Mouse (Mus musculus): Measurements from ENCODE around the gene Pla2g4e.

Gene Pla2g4e

DNA sequence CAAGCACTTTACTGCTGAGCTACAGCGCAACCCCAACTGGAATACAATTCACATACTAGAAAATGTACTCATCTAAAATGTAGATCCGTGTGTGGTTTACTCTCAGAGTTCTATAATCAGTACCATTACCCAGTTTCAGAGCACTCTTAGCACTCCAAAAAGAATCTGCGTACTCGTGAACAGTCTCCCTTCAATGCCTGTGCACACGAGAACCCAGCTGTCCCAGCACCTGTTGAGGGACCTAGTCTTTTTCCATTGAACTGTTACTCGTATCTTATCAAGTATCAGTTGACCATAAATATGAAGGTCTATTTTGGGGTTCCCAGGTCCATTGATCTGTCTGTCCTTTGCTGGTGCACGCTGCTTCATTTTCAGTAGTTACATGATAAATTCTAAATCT lies 95.5 kb downstream of the Pla2g4e start:
- POLR2A ChIA-PET, result no interaction called here
- CTCF ChIA-PET, result no interaction called here

DNA sequence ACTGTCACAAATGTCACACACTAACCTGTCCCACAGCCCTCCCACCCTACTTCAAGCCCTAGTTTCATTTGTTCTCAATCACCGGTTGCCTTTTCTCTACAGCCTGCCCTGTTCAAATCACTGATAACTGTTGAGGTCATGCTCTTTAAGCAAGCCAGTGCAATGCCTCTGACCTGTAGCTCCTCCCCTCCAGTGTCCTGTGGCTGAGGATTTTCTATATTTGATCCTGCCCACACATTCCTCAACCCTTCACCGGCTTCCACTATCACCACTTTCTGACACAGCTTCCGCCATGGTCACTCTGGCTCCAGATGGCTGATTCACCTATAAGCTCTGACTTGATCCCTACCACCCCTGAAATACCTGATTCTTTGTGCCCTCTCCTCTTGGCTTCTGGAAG lies 97.1 kb downstream of the Pla2g4e start:
- CTCF ChIA-PET, result interaction anchor here (0.6 to 1.5 kb wide), 4 partner anchors 13 to 103 kb away, joined by 3 to 5 read pairs (median 4); no protein-coding TSS in a partner anchor
- POLR2A ChIA-PET, result interaction anchor here in 1 of 4 experiments (0.9 to 1.7 kb wide), 4 partner anchors 11 to 178 kb away, joined by 3 to 7 read pairs (median 4); no protein-coding TSS in a partner anchor

DNA sequence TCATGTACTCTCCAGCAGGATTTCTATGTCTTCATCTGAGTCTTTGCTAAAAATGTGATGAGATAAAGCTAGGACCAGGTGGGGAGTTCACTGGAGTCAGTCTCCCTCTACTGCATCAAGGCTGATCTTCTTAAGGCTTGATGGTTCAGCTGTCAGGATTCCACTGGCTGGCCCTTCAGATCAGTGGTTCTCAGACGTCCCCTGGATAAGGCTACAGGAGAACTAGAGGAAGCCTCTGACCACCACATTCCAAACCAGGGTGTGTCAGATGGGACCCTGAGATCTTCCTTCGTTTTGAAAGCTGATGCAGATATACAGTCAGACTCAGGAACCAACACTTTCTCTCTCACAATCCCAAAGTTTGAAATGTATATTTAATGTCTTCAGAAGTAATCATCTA lies 97.8 kb downstream of the Pla2g4e start:
- ChIA-PET POLR2A (interaction anchor here in 1 of 4 experiments (0.9 to 1.7 kb wide), 5 partner anchors 12 to 177 kb away, joined by 3 to 7 read pairs (median 3); no protein-coding TSS in a partner anchor), CTCF (interaction anchor here (0.6 to 1.5 kb wide), 4 partner anchors 13 to 592 kb away, joined by 4 to 5 read pairs (median 4); no protein-coding TSS in a partner anchor)

DNA sequence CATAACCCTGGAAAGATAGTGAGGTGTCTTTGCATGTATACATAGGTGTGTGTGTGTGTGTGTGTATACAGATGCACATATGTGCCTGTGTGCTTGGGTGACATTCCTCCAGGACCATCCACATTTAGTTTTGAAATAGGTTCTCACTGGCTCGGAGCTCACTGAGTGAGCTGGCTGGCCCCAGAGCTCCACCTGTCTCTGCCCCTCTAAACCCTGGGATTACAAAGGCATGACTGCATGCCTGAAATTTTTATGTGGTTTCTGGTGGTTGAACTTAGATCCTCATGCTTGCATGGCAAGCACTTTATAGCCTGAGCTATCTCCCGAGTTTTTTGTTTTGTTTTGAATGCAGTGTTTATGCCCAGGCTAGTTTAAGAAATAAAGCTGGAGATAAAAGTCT lies 98.6 kb downstream of the Pla2g4e start:
- ChIA-PET CTCF (interaction anchor here in 3 of 4 experiments (0.6 to 1.5 kb wide), 3 partner anchors 27 to 1004 kb away, joined by 3 to 4 read pairs (median 3); no protein-coding TSS in a partner anchor), POLR2A (interaction anchor here in 1 of 4 experiments (1.1 to 1.7 kb wide), 2 partner anchors 13 to 15 kb away, joined by 3 to 7 read pairs; no protein-coding TSS in a partner anchor)

DNA sequence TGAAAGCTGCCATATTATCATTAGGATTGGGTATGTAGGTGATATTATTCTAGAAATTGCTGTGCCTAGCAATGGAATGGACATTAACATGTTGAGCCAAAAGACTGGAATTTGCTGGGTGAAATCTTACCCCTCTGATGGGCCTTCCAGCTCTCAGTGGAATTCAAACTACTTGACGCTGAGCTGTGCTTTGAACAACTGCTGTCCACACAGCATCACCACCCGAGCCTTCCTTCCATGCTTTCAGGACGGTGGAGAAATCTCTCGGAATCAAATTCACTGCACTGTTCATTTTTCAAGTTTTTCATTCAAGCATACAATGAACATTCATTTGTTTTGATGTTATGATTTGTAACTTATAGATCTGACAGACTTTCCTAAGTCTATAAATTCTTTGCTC lies 100.7 kb downstream of the Pla2g4e start:
- ChIA-PET POLR2A (interaction anchor here in 2 of 4 experiments (1.2 to 1.7 kb wide), 3 partner anchors 10 to 23 kb away, joined by 3 to 9 read pairs (median 5); partner anchors contain the start of gene Ehd4 (in 2 of the 2)), CTCF (interaction anchor here in 1 of 4 experiments (0.5 kb wide), 1 partner anchor 50 kb away, joined by 3 read pairs; no protein-coding TSS in a partner anchor)

DNA sequence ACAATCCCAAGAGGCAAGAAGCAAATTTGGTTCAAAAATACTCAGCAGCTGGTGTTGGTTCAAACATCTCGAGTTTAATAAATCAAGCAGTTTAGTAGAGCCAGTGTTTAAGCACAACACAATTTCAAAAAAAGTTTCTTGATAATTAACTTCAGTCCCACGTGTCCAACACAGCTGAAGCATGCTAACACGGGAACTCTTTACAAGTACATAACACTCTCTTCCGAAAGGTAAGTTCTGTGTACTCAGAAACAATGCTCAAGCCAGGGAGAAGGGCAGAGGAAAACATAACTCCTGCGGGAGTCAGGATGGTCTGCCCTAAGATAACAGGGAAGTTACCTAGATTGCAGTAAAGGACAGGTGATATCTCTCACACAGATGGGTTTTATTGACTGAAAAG lies 102.8 kb downstream of the Pla2g4e start:
- ChIA-PET CTCF (no interaction called here), POLR2A (no interaction called here)

DNA sequence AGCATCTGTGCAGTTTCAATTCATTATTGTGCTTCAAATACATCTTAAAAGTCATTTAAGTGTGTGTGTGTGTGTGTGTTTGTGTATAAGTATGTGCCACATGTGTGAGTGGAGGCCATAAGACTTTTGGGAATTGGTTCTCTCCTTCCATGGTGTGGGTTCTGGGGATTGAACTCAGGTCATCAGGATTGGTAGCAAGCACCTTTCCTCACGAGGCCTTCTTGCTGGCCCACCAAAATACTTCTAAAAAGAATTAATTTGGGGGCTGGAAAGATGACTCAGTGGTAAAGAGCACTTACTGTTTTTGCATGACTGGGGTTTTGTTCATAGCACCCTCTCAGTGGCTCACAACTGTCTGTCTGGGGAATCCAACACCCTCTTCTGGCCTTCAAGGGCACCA lies 103.5 kb downstream of the Pla2g4e start:
- ChIA-PET POLR2A (interaction anchor here in 1 of 4 experiments (0.6 kb wide), 1 partner anchor 47 kb away, joined by 3 read pairs; no protein-coding TSS in a partner anchor), CTCF (interaction anchor here in 1 of 4 experiments (0.6 kb wide), 1 partner anchor 72 kb away, joined by 3 read pairs; no protein-coding TSS in a partner anchor)

DNA sequence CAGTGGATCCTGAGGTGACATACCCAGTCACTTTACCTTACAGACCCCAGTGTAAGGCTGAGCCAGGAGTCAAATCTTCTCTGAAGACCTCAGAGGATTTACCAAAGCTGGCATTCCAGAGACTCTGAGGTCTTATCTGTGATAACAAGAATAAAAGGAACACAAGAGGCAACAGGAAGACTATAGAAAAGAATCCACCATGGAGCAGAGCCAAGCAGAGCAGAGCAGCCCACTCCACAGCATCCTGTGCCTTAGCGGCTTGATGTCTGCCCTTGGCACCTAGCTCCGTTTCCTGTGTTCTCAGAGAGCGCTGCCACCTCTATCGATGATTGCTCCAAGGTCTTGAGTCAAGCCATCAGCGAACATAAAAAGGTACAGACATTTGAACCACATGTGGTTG lies 104.8 kb downstream of the Pla2g4e start:
- CTCF ChIA-PET, result no interaction called here
- POLR2A ChIA-PET, result no interaction called here

DNA sequence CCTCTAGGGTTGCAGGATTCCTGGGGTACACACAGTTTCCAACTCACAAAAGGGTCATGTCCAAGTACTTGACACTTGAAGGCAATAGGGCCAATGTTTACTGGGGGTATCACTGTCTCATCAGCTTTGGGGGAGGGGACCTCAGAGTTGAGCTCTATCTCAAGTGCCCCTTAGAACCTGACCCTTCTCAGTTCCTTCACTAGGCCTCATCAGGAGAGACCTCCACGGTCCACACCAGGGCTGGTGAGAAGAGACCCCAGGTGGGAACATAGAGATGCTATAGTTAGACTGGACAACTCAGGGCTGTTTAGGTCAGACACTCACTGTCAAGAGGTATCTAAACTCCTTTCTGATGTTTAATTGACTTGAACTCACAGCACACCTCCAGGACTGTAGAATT lies 106.0 kb downstream of the Pla2g4e start:
- ChIA-PET POLR2A (interaction anchor here in 2 of 4 experiments (0.7 to 1.6 kb wide), 3 partner anchors 13 to 941 kb away, joined by 3 to 6 read pairs (median 4); no protein-coding TSS in a partner anchor), CTCF (interaction anchor here in 3 of 4 experiments (0.7 to 1.5 kb wide), 4 partner anchors 57 to 449 kb away, joined by 4 to 9 read pairs (median 4); no protein-coding TSS in a partner anchor)

DNA sequence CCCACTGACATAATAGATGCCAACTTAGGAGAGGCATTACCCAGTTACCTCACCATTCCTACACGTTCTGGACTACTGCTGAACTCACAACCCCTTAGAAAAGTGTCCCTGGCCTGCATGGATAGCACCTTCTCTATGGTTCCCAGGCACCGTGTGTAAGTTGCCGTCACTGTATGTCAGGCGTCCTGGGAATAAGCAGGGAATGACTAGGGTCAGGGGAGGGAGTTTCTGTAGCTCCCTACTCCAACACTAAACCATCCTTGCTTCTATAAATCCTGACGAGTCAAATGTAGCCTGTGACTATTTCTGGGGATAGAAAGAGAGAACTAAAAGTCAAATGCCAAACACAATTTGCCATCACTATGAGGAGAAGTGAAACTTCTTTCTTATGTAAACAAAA lies 107.9 kb downstream of the Pla2g4e start:
- POLR2A ChIA-PET, result interaction anchor here in 2 of 4 experiments (1.9 to 2.6 kb wide), 2 partner anchors 17 kb away, joined by 9 to 10 read pairs; partner anchors contain the start of gene Ehd4 (in 2 of the 2)
- CTCF ChIA-PET, result no interaction called here

DNA sequence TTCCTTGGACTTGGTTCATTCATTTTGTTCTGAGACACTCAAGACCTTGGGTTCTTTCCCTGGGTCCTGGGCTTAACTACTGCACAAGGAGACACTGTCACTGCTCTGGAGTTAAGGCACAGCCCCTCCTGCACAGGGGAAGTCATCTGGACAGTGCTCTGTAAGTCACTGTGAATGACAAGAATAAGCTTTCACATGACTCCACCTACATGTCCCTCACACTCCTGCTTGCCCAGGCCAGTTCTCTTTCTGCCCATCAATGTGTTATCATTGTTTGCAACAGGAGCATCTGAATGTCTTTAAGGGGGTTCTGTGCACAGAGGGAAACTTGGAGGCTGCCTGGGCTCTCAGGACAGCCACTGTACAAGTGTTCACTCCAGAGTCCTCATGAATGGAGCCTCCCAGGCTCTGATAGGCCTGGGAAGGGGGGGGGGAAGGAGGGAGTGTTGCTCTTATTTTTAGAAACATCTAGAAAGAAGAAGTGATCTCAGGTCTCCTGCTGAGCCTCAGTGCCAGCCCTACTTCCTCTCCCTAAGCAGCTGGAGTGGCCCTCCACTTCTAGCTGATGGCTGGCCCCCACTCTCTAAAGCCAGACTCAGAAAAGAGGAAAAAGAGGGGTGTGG lies 110.6 kb downstream of the Pla2g4e start:
- POLR2A ChIA-PET, result no interaction called here
- CTCF ChIA-PET, result no interaction called here

DNA sequence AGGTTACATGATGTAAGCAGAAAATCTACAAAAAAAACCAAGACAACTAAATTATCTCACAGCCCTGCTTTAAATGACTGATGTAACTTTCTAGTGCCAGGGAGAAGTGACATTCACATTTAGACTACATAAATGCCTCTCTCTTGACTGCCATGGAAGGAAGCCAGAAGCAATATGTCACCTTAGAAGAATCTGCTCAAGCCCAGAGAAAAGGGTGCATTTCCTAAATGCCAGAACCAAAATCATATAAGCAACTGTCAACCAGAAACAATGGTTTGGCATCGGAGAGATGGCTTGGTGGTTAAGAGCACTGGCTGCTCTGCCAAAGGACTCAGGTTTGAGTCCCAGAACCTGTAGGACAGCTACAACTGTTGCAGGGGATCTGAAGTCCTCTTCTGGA lies 113.3 kb downstream of the Pla2g4e start:
- POLR2A ChIA-PET, result no interaction called here
- CTCF ChIA-PET, result interaction anchor here in 1 of 4 experiments (0.6 kb wide), 1 partner anchor 38 kb away, joined by 3 read pairs; no protein-coding TSS in a partner anchor

DNA sequence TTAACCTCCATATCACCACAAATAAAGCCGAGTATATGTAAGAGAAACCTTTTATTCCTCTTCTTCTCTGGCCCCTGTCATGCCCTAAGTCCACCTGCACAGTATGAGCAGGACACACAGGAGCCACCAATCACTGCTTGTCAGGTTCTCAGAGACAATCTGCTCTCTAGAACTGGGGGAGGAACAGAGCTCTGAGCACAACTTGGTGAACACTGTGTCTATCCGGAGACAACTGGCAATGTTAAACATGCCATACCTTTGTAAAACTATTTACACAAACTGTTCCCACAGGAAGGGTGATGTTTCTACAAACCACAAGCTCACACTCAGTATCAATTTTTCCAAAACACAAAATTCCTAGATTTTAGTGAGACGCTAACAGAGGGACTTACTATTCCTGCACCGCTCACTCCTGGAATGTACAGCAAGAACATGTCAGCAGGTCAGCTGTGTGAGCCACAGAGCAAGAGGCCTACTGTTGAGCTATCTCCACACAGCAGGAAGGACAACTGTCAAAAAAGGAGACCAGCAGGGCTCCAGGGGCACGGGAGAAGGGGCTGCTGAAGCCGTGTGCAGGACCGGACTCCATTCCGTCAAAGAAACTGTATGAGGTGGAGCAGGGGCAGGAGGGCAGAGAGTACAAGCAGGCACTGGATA lies 115.8 kb downstream of the Pla2g4e start:
- POLR2A ChIA-PET, result interaction anchor here in 3 of 4 experiments (0.7 to 1.4 kb wide), 4 partner anchors 25 to 143 kb away, joined by 3 to 5 read pairs (median 4); partner anchors contain the start of gene Ehd4 (in 2 of the 3)

DNA sequence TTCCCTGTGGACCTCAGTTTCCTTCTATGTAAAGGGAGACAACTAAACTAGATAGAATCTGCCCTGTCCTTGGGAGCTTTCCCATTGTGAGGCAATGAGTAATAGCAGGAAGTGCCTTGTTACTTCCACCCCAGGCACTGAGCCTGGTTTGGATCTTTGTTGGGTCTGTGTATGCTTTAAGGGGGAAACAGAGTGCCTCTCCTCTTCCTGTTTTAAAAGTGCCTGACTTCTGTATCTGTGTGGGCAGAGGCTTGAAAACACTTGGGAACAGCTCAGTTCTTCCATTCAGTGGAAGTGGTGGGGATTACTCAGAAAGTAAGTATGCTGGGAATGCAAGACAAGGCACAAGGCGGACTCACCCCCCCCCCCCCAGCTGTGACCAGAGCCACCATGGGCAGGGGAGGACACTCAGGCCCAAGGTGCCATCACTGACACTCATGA lies 116.5 kb downstream of the Pla2g4e start:
- POLR2A ChIA-PET, result interaction anchor here in 2 of 4 experiments (0.7 to 1.4 kb wide), 2 partner anchors 98 to 142 kb away, joined by 3 to 4 read pairs; no protein-coding TSS in a partner anchor
- CTCF ChIA-PET, result no interaction called here

More for the DNA sequence above, 115.8 kb downstream of the Pla2g4e start:
- CTCF ChIA-PET, result no interaction called here

DNA sequence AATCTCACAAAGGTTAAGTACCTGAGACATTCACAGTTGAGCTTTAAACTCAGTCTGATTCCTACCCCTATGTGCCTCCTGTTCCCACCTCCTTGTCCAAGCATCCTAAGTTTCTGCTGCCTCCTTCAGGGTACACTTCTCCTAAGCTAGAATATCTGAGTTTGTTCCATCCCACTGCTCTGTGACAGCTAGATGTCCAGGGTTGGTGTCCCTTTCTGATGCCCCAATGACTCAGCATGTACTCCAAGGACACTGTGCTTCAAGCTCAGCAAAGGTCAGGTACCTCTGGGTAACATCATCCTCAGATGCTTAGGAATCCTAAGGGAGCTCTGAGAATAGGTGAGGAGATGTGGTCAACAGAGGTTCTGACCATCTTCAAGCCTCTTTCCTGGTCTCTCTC lies 117.1 kb downstream of the Pla2g4e start:
- CTCF ChIA-PET, result interaction anchor here in 2 of 4 experiments (0.6 to 1.3 kb wide), 2 partner anchors 43 to 122 kb away, joined by 3 to 5 read pairs; no protein-coding TSS in a partner anchor
- POLR2A ChIA-PET, result interaction anchor here in 1 of 4 experiments (1.4 kb wide), 1 partner anchor 141 kb away, joined by 3 read pairs; no protein-coding TSS in a partner anchor

DNA sequence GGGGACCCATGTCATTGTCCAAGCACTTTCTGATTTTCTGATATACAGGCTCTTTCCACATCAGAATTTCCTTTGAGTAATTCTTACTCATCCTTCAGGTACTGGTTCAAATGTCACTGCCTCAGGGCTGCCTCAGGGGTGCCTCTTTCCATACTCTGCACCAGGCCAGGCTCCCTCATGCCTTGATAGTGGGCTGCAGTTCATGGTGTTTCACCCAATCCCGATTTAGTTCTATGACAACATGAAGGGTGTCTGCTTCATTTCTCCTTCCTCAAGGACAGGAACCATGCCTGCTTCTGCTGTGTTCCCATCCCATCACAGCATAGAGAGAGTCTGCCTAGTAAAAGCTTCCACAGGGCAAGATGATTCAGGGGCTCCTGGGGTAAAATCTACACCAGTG lies 118.2 kb downstream of the Pla2g4e start:
- ChIA-PET POLR2A (no interaction called here), CTCF (interaction anchor here in 1 of 4 experiments (1.3 kb wide), 1 partner anchor 121 kb away, joined by 5 read pairs; no protein-coding TSS in a partner anchor)

DNA sequence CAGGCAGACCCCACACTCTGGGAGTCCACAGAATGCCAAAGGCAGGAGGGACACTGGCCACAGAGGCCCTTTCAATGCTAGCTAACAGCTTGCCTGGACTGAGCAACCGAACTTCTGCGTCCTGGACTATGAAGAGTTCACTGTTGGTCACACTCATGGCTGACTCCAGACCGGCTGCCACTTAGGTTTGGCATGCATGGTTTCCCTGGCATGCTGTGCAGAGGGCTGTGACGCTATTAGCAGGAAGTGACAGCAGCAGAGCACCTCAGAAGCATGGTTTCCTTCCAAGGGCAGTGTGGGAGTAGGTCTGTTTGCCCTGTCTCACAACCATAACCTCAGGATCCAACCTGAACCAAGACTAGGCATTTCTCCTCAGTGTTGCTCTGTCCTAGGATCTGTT lies 118.7 kb downstream of the Pla2g4e start:
- POLR2A ChIA-PET, result no interaction called here
- CTCF ChIA-PET, result no interaction called here

DNA sequence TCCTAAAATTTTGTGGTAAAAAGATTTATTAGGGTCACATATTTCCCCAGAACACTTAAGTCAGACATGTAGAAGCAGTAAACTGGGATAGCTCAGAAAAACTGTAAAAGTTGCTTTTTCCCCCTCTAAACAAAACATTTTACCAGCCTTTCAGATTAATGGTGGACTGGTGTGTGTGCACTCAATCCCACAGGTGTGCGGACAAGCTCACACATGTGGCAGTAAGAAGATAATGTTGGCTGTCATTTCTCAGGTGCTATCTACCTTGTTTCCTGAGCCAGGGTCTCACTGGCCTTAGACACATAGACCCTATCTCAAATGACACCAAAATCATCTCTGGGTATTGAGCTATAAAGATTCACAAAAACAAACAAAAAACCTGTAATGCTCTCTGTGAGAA lies 119.7 kb downstream of the Pla2g4e start:
- POLR2A ChIA-PET, result interaction anchor here in 2 of 4 experiments (1.2 to 1.4 kb wide), 2 partner anchors 11 to 16 kb away, joined by 3 to 4 read pairs; no protein-coding TSS in a partner anchor

DNA sequence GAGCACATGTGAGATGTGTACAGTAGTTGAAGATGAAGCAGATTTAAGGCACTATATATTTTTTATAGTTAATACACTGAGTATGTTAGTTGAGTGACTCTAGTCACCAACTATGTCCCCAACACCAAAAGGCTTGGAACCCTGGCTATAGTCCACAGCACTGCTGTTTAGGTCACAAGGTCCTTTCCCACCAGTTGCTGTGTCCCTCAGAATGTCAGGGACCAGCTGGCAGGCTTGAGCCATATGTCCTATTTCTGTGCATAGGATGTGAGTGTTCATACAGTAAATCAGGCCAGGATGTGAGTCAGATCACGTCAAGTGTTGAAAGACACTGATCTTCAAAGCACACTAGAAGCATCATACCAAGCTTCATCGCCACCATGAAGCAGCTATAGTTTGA lies 120.2 kb downstream of the Pla2g4e start:
- ChIA-PET POLR2A (interaction anchor here in 2 of 4 experiments (1.2 to 1.4 kb wide), 2 partner anchors 10 to 15 kb away, joined by 3 to 4 read pairs; no protein-coding TSS in a partner anchor), CTCF (interaction anchor here in 1 of 4 experiments (1.0 kb wide), 1 partner anchor 49 kb away, joined by 3 read pairs; no protein-coding TSS in a partner anchor)

More for the DNA sequence above, 119.7 kb downstream of the Pla2g4e start:
- CTCF ChIA-PET, result interaction anchor here in 1 of 4 experiments (1.0 kb wide), 1 partner anchor 48 kb away, joined by 3 read pairs; no protein-coding TSS in a partner anchor

Measured in embryonic stem cell, embryonic (primary cell).